Mouse (Mus musculus) hematopoietic stem cell, adult 5-6 weeks (primary cell): ENCODE measurements at regions not wholly inside any gene's neighbourhood (a gene's known extent, or its start where the extent isn't known, plus 50 kb on each side); places are given as distances from the start of the nearest gene placed in this dataset.
"Not testable (repeated sequence)": the region's sequence is repeated elsewhere in the genome, so short reads cannot be mapped to it uniquely, and the experiment has no call there.

Source experiments
- ATAC-seq, 2 experiments: fragments of 125-278 bp in 1 of 2; replicated peaks in 1 of 2; 2 replicates each; pipeline ENCODE4 v1.8.0; 2016 to 2017; ENCODE audit warnings: inconsistent platforms in 2 of 2, mild to moderate bottlenecking in 2 of 2, moderate number of reproducible peaks in 2 of 2, low read depth in 1 of 2, moderate TSS enrichment in 1 of 2; ENCODE audit not compliant: low FRiP score in 2 of 2, poor library complexity in 2 of 2, severe bottlenecking in 2 of 2, insufficient read depth in 1 of 2, low TSS enrichment in 1 of 2

- ATAC-seq: no peak
Measured at GRCm38 (mm10) chr1:107677404-107677803, 87.6 kb downstream of the Serpinb8 start.

GRCm38 (mm10) chr1:107696858-107697257 lies 107.1 kb downstream of the Serpinb8 start:
- no peak for ATAC-seq

- no peak for ATAC-seq
Measured at GRCm38 (mm10) chr1:107706108-107706548, 116.3 kb downstream of the Serpinb8 start.

DNA sequence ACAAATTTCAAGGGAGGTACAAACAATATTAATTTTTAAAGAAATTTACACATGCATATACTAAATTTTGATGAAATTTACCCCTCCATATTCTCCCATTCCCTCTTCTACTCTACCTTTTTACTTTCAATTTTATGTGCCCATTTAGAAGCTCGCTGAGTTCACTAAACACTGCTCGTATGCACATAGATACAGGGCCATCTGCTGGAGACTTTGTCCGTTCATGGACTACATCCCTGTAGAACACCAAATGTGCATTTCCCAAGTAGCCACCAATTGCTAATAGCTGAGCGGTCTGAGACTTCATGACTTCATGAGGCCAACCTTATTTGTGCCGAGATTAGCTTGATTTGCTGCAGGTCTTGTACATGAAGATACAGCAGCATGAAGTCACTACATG lies 118.8 kb downstream of the Serpinb8 start:
- no peak for ATAC-seq

DNA sequence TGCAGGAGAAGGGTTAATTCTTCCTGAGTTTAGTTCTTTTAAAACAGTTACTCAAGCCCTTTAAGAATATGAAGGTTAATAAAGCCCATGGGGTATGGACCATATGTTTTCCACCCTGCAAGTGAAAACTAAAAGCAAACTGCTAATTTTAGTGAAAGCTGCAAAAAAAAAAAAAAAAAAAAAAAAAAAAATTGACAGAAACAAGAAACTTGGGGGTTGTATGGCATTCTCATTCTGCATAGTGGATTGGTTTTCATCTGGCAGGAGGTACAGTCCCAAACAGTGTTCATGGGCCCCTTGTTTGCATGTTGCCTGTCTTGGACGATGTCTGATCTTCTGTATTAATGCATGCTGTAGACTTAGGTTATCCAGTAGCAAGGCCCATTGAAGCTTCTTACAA lies 125.1 kb downstream of the Serpinb8 start:
- no peak for ATAC-seq

DNA sequence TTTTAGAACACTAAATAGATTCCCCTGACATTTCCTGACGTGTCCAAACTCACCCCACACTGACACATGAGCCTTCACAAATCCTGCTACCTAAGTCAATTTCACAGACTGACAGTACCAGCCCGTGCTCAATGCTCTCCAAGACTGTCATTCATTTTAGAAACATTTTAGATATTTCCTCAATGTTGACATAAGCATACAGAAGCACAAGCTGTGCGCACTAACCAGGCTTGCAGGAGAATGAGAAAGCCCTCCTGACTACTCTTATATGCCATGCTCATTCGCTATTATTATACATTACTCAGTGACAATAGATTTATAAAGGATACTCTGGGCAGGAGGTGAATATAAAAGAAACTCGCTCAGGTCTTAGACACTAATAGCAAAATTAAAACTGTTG lies 129.5 kb downstream of the Serpinb8 start:
- no peak for ATAC-seq

DNA sequence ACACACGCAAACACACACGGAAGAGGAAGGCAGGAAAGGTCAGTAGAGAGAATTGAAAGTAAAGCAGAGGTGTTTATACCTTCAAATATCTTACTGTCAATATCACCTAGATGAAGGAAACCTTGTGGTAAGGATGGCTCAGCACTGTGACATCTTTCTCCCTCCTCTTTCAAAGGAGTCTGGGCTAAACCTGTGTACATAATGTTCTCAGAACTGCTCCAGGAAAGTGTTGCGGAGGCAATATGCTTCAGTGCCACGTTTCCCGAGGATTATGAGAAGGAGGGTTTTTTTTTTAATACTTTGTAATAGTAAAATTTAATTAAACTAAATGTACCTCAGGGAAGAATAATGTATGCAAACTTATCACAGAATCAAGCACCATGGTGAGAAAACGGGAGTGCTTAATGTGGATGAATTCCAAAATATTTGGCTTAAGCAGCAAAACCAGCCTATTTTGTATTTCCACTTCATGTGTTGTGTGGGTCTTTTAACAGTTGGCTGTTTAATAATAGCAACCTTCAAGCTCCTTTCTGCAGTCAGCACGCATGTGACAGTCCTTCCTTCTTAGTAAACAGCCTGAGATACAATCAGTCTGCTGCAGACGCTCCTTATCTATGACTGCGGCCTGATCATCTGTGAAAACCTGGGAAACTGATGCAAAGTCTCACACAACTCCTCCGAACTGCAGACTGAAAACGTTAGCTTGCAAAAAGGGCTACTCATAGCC lies 138.5 kb downstream of the Serpinb8 start:
- no peak for ATAC-seq

- no peak for ATAC-seq
Measured at GRCm38 (mm10) chr1:107765307-107765706, 175.5 kb downstream of the Serpinb8 start.

GRCm38 (mm10) chr1:107767198-107767947 lies 177.6 kb downstream of the Serpinb8 start:
- no peak for ATAC-seq

DNA sequence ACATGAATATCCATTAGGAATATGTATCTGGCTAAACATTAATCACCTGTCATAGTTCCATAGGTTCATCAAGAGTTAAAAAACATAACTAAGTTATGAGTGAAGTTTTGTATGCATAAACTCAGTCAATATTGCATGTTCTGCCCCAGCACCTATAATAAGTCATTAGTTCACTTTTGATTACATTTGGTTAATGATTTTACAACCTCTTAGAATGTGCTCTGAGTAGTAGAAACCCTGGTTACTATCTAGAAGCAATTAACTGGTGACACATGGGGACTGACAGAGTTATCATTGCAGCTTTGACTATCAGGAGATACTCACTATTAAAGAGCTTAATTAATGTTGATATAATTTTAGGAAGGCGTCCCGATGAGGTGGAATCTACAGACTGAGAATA lies 183.2 kb downstream of the Serpinb8 start:
- ATAC-seq: no peak

DNA sequence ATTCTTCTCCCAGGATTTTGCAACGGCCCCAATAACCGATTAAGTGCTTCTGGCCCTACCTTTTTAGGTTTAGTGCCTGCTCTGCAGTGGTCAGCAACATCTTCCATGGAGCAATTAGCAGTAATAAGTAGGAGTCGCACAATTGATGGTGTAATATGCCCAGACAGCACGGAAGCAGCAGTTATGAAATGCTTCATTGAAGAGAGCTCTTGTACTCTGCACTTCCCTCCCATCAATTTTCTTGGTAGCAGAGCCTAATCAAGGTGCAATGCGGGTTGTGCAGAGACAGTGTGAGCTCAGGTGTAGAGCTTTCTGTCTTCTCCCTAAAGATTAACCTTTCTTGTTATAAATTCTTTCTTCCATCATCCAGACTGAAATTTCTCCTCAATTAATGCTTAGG lies 193.3 kb downstream of the Serpinb8 start:
- no peak for ATAC-seq

DNA sequence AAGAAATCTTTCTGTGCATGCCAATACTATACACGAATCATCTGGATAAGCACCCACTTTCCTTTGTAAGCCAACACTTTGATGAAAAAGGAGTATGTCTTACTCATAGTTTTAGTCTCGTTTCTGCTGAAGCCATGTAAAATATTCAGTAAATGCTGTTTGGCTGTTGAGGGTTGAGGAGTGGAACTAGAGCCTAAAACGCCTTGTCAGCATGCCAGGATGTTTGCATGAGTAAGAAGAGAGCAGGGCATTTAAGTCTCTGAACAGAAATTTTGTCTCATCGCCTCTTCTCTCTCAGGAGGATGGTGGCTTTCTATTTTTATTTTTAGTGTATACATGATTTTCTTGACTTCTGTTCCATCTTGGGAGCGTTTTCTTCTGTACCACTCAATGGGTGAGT lies 216.0 kb downstream of the Serpinb8 start:
- no peak for ATAC-seq

DNA sequence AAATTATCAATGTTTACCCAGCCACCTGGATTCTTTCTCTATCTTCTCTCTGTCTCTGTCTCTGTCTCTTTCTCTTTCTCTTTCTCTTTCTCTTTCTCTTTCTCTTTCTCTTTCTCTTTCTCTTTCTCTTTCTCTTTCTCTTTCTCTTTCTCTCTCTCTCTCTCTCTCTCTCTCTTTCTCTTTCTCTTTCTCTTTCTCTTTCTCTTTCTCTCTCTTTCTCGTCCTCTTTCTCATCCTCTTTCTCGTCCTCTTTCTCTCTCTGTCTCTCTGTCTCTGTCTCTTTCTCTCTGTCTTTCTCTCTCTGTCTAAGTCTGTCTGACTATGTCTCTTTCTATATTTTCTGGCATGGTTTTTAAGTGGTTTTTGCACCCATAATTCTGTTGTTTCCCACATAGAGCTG lies 217.6 kb downstream of the Serpinb8 start:
- not testable (repeated sequence) for ATAC-seq

GRCm38 (mm10) chr1:107811136-107811535 lies 221.3 kb downstream of the Serpinb8 start:
- ATAC-seq: no peak

- no peak for ATAC-seq
Measured at GRCm38 (mm10) chr1:107811859-107812258, 222.1 kb downstream of the Serpinb8 start.

DNA sequence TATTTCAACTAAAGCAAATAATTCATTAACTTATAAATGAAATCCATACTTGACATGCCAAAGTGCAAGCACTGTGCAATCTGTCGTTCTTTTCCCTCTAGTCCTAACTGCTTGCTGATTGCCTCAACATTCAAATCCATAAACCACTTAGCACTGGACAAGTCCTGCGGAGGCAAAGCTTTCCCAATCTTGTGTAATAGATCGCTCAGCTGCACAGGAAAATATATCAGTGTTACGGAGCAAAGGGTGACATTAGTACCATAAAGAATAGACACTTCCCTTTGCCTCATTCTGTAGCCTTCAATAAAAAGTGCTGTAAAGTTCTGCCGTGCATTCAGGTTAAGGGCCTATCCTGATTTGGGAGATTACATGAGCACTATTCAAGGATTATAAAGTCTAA lies 248.1 kb downstream of the Serpinb8 start:
- ATAC-seq: no peak

- ATAC-seq: no peak
Measured at GRCm38 (mm10) chr1:107852386-107852785, 262.6 kb downstream of the Serpinb8 start.

GRCm38 (mm10) chr1:107853001-107853400 lies 263.2 kb downstream of the Serpinb8 start:
- no peak for ATAC-seq
